Mouse (Mus musculus) Muller cell, postnatal 12 days (primary cell): ENCODE measurements at regions not wholly inside any gene's neighbourhood (a gene's known extent, or its start where the extent isn't known, plus 50 kb on each side); places are given as distances from the start of the nearest gene placed in this dataset.
"Not testable (repeated sequence)": the region's sequence is repeated elsewhere in the genome, so short reads cannot be mapped to it uniquely, and the experiment has no call there.

Experiments
- DNase-seq: peaks from one replicate; pipeline ENCODE4 v3.0.0-alpha.2; 2015; ENCODE audit errors: inconsistent ontology term

DNA sequence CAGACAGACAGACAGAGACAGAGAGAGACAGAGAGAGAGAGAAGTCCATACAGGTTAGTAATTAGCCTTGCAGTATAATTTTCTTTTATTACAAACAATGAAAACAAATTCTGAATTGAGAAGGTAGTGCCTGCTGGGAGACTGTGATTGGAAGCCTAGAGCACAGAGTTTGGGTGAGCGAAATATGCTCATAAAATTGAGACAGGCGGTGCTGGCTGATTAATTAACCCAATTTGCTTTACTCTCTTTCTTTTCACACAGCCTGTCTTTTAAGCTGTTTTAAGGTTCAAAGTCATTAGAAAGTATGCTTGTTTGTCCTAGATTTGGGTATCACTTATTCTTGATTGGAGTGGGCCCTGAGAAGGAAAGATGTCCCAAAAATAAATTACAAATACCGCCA lies 816.1 kb downstream of the Car8 start:
- no peak for DNase-seq

DNA sequence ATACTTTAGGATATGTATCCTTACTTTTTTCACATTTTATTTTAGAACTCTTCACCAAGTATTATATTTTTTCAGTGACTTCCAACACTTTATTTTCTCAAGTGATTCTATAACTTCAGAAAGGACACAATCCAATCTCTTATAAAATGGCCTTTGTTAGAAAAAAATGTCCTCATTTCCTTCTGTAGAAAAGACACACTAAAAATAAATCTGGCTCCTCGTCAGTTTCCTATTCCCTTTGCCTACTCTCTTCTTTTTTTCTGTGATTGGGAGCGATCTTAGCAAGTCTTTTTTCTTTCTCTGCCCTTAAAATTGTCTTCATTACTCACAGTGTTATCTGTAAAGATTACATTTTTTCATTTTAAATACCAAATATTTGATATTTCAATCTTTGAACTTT lies 824.5 kb downstream of the Car8 start:
- no peak for DNase-seq

DNA sequence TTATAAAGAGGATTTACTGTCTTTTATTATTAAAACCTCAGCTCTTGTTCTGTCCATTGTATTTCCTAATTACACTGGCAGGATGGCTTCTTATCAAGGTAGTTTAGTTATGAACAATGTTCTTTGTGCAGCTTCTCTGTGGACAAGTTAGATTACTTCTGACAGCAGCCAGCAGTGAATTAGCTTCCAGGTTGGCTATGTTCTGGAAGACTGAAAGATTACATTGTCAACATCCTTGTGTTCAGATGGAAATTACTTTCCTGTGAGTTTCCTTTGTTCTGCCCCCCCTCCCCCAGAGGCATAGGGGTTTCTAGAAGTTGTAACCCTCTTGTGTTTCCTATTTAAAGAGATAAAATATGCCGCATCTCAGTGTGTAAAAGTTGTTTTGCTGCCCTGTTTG lies 846.1 kb downstream of the Car8 start:
- DNase-seq = peak; percentile 40

DNA sequence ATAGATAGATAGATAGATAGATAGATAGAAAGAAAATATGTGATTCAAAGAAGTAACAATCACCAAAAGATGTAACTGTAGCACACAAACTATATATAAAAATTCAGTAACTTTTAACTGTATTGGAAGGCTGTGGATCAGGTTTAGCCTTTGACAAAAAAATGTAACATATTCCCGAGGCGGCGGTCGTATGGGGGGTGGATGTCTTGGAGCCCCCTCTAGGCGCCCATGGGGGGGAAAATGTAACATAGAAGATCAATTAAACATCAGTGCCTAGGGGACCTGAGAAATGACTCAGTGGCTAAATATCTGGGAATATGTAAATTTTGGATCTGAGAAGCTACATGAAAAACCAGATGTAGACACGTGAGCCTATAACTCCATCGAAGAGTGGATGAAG lies 847.2 kb downstream of the Car8 start:
- peak; percentile 26 for DNase-seq

DNA sequence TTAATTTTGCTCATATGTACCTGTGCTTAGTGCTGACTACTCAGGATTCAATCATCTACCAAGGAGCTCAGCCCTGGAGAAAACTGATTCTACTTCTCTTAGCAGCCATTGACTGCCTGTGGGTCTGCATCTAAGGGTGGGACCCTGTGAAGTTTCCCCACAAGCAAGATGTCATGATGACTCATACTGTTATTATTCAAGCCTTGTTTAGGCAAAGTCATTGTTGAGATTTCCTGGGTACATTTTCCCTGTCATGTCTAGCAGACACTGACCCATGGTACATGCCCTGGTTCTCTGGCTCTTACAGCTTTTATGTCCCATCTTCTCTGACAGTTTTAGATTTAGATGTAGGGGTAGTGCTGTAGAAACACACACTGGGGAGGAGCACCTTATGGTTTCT lies 853.8 kb downstream of the Car8 start:
- DNase-seq = no peak

DNA sequence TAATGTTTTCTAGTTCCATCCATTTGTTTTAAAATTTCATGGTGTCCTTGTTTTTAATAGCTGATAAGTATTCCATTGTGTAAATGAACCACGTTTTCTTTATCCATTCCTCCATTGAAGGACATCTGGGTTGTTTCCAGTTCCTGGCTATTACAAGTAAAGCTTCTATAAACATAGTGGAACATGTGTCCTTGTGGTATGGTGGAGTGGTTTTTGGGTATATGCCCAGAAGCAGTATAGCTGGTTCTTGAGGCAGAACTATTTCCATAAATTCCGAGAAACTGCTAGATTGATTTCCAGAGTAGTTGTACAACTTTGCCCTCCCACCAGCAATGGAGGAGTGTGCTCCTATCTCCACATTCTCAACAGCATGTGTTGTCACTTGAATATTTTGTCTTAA lies 858.8 kb downstream of the Car8 start:
- DNase-seq = no peak

DNA sequence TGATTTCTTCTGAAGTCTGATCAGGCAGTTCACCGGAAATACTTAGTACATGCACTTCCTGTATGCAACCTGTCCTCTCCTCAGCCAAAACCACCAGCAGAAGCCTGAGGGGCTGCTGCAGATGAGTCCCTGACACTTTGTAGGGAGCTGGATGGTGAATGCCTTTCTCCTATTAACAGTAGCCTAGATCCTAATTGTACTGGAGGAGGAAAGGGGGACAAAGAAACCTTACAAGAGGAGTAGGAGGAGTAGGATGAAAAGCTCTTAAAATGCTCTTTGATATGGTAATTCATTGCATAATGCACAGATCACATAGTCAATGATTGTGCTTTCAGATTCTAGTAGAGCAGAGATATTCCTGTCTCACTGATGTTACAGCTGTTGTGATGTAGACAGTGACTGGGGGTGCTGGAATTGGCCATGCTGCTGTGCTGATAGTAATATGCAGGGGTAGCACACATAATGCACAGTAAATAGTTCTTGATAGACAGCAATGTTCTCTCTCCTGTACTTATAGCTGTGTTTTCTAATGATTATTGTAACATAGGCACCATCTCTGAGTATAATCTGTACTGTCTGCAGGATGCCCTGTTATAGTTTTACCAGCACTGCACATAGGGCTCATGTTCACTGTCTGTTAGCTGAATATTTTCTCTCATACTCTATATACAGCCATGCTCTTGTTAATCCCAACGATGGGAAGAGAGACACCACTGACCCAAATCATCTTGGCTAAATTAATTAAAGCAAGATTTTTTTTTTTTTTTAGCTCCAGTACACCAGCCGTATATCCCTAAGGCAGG lies 874.4 kb downstream of the Car8 start:
- DNase-seq = no peak

DNA sequence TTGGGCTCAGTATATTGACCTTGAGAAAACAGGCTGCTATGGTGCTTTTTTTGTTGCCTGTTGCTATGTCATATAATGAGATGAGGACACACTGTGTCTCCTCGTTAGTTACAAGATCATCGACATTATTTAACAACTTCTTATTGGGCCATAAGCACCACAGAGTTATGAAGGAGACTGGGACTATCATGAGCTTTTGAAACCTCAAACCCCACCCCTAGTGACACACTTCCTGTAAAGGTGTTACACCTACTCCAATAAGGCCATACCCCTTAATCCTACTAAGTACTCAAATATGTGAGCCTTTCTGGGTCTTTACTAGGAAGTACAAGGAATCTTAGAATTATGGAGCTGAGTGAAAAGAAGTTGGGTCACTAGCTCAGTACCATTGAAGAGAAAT lies 875.3 kb downstream of the Car8 start:
- DNase-seq = no peak

DNA sequence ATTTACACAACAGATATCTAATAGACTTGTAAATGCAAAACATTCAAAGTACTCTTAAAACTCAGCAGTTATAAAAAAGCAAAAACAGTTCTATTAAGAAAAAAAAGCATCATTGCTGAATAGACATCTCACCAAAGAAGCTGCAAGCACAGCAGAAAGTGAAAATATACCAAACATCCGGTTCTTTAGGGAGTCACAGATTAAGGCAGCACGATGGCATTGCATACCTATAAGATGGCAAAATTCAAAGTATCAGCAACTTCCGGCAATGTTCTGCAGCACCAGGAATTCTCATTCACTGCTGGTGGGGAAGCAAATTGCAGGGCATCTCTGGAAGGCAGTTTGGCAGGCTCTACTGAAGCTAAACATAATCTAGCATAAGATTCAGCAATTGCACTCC lies 882.6 kb downstream of the Car8 start:
- no peak for DNase-seq

DNA sequence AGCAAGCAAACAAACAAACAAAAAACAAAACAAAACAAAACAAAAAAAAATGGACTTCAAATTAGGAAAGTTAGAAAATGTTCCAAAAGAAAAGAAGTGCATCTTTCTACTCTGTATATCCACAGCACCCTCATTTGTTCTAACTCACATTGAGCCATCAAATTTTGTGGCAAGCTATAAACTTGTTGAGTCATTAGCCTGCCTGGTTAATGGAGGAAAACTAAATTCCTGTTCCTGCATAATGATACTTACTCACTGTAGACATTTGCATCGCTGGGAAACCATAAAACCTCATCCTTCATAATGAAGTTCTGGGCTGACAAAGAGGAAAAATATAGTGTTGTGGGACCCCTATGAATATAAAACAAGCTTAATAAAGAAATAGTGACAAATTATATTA lies 891.5 kb downstream of the Car8 start:
- DNase-seq = peak; percentile 5

DNA sequence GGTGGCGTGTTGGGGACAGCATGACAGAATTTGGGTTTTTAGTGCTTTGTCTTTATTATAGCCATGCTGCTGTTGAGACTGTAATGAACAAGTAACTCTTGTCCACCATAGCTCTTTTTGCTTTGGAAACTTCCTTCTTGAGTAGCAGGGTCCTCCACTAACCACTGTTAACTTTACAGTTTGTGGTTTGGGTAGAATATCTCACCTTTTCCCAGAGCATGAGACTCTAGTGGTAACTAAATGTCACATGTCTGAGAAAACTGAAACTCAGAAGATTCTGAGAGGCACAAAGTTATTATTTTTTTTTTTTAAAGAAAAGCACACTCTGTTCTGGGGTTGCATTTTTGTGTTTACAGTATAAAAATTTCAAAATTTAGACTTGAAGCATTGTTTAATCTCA lies 897.7 kb downstream of the Car8 start:
- no peak for DNase-seq

DNA sequence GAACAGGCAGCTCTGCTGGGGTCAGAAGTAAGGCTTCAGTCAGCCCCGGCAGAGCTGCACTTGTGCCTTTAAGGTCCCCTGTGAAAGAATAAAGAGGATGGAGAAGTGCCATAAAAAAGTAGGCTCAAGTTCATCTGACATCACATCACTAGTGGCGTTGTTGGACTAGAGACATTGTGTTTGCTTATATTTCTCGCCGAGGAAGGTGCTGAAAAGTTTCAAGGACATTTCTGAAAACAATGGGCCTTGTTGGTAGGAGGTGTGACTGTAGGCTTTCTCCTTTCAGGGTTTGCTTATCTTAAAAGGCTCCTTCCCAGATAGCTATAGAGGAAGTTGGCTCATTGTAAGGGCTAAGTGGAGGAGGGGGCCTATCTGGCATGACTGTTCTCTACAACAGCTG lies 924.6 kb downstream of the Car8 start:
- no peak for DNase-seq

DNA sequence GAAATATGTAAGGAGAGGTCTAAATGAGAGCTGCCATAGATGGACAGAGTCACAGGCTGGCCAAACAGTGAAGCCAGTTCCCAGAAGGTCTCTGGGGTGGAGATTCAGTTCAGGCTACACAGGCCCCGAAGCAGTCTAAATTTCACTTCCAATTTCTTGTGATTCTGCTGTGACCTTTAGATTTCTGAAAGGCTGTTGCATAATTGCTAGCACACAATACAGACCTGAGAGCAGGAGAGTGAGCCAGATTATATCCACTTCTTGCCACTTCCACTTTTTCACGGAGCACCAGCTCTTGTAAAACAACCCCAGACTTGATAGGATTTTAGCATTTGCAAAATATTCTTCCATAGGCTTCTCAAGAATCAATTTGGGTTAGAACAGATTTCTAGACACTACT lies 925.6 kb downstream of the Car8 start:
- no peak for DNase-seq

DNA sequence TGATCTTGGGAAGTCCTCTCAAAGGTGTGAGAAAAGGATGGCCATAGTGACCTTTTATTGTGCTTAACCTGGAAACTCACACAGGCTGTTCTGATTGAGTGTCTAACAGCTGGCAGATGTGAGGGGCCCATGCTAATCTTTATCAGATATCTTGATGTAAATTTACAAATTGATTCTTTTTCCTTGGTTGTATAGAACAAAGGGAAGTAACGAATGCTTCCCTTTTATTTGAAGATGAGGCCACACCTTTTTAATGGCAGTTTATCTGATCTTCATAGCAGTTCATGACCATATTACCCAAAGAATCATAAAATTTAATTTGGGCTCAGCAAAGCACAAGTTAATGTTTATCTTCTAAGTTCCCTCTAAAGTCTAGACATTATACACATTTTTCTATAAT lies 926.7 kb downstream of the Car8 start:
- DNase-seq = no peak

DNA sequence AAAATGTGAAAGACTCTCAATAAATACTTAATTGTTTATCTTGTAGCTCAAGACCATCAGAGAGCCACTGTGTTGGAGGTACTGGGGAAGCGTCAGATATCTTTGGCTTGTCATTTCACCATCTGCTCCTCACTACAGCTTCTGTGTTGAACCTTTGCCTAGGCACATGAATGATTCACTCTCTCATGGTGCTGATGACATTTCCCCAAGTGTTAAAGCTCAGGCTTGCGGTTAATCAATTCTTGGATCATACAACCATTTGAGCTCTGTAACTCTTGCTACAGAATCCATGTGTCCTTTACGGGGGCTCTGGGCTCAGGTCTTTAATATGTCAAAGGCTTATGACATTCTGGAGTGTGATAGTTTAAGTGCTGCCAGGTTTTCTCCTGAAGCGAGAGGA lies 969.8 kb downstream of the Car8 start:
- no peak for DNase-seq

DNA sequence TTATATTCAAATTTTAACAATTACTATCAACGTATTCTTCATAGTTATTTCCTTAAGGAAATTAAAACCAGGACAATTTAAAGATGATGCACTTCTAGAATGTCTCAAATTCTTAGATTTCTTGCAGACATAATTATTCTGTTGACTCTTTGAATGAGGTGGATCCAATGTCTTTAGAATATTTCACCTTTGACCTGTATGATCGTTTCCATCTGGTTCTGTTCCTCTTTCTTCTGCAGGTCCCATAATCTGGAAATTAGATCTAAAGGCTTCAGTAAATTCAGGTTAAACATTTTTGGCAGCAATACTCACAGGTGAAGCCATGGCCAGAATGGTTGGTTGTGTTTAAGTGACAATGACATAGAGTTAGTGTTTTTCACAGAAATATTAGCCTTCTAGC lies 982.4 kb downstream of the Car8 start:
- DNase-seq = no peak

DNA sequence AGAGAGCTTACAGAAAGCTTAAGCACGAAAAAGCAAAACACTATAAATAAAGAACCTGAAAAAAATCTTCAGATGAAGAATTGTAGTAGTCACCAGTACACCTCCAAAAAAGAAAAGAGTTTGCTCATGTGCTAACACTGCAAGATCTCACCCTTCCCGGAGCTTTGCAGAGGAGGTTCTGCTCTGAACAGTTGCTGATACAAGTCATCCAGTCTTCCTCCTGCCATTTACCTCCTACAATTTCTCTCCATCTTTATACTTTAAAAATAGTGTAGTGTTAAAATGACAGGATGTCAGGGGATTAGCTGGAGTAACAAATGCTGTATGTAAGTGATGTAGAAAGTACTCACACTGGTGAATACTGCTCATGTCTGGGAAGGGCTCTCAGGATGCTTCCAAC lies 985.2 kb downstream of the Car8 start:
- no peak for DNase-seq

DNA sequence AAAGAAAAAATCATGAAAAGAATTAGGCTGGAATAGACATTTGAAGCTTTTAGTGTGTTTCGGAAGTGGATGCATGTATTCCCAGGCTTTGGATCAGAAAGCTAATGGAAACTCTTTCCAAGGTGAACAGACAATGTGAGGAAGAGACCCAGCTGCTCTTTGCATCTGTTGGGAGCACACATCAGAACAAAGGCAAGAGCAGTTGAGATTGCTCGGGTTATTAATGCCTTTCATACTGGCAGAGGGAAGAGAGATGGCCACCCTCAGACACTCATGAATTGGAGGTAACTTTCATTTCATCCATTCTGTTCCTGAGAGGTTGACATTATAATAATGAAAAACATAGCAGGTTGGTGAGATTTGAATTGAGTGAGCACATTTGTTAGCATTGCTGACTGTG lies 987.2 kb downstream of the Car8 start:
- DNase-seq = no peak

DNA sequence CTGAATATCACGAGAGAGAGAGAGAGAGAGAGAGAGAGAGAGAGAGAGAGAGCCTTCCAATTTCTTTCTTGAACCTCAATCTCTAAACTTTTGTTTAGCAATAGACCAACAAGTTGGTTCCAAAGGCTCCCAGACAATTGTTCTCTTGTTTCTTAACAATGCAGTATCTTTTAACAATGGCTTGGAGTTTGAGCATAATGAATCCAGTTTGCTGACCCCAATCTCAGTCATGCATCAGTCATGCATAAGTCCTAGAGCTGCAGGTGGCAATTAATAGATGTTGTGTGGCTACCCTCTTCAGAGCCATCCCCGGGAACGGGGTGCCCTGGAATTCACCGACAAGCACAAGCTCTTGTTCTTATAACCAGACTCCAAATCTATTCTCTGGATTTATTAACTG lies 991.0 kb downstream of the Car8 start:
- DNase-seq = peak; percentile 91

DNA sequence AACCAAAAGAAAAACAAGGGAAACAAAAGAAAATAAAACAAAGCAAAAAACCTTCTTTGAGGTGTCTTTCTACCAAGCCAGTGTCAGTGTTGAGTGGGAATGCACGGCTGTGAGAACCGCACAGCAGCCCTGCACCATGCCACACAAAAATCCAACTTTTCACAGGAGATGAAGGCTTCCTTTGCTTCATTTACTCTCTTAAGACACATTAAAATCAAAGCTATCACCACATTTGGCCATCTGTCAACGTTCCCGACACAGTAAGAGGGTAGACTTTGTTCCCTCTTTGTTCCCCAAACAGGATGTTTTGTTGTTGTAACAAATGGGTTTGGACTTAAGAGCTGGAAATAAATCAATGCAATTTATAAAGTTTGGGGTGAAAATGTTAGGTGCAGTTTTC lies 991.6 kb downstream of the Car8 start:
- peak; percentile 71 for DNase-seq

DNA sequence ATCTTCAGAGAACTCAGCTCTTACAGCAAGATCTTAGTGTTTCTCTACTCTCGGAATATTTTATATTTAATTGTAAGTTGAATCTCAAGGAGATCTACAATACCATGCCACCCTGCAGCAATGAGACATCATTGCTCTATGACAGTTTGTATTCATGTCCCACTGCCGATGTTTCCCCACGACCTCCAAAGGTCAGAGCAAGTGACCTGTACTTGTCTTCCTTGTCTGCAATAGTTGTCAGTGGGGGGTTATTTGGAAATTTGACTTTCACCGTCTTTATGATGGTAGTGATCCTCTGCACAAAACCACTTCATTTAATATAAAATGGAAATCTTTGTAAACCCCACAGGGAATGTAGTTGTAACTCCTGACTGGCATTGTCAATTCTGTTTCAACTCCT lies 992.0 kb downstream of the Car8 start:
- no peak for DNase-seq

DNA sequence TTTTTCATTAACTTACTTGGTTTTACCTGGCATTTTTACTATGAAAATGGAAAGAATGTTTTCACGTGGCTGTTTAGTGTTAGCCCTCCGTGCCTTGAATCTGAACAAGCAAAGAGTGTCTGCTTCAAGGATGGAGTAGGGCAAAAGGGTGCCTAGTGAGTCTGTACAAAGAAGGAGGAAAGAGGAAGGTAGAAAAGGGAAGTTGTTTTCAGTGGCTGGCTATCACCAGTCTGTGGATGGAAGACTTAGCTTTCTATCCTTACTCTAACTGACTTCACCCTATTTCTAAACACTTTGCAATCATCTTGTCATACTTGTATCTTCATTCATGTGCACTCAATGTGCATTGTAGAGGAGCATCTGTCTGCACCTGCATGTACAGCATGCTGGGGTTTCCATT lies 993.2 kb downstream of the Car8 start:
- no peak for DNase-seq

DNA sequence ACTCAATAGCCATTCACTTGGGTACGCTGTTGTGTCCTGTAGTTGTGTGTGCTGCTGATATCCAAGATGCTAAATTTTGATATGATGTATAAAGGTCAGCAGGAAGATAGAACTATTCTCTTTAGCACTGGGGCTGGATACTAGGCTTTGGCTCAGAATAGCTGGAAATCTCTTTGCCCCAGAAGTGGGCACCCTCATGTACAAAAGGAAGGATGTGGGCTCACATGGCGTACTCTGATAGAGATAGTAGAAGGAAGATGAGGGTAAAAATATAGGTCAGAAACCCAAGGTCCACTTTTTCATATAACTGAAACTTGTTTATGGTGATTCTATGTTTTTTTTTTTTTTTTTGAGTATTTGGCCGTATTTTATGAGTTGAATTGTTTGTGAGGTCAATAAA lies 1001.0 kb downstream of the Car8 start:
- no peak for DNase-seq

DNA sequence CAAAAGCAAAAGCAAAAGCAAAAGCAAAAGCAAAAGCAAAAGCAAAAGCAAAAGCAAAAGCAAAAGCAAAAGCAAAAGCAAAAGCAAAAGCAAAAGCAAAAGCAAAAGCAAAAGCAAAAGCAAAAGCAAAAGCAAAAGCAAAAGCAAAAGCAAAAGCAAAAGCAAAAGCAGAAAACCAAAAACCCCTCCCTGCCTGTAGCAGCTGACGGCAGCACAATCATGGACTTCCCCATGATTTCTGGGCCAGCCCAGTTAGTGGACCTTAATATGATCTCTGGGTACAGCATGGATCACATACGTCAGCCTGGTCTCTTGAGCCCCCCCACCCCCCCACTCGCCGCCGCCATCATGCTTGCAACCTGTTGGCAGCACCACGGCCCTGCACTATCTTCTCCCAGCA lies 1004.3 kb downstream of the Car8 start:
- DNase-seq = not testable (repeated sequence)
